ENCODE assay signal across 8 mouse cellular contexts in the genomic region with DNA sequence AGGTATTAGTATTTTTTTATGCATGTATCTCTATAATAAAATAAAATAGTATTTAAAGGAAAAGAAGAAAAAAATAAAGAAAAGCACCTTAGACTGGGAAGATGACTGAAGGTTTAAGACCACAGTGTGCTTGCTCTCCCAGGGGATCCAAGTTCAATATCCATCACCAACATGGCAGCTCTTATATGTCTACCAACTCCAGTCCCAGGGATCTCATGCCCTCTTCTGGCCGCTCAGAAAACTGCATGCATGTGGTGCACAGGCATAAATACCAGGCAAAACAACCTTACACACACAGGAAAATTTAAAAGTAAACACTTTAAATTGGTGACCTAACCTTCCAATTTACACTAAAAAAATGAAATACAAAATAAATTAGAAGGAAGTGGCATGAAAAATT.
A peak's percentile ranks its signal among the peaks of the same experiment; 100 is the strongest.
DNase-seq lines count a peak whose midpoint lies in the region; ATAC-seq and TF ChIP-seq lines count a peak whose summit lies in the region.

No protein-coding gene starts in this region.

- no peak overlapping the region for H3K27ac ChIP-seq in midbrain, embryonic 10.5 days (replicated peaks)
- no peak overlapping the region for H3K27ac ChIP-seq in midbrain, embryonic 15.5 days
- no peak overlapping the region for H3K27ac ChIP-seq in cortical plate, adult 2 months (ENCODE audit: insufficient read depth, low read length)

- H3K27me3 ChIP-seq in midbrain, embryonic 10.5 days (ENCODE audit: low read depth, poor library complexity, severe bottlenecking): no peaks in the 10 kb centered on the region
- no peaks in the 10 kb centered on the region for H3K27me3 ChIP-seq in midbrain, embryonic 15.5 days (replicated peaks)

- no peak for ATAC-seq in midbrain, embryonic 15.5 days (replicated peaks)

- no peak overlapping the region for H3K4me3 ChIP-seq in midbrain, embryonic 10.5 days
- H3K4me3 ChIP-seq in midbrain, embryonic 15.5 days: no peak overlapping the region
- H3K4me3 ChIP-seq in cortical plate, adult 2 months (ENCODE audit: insufficient read depth, low read length): no peak overlapping the region

- intact Hi-C loops in heart, postnatal 25 days (cut with DNase I): no loop called here

- peak; percentile 1 for DNase-seq in cerebellum, adult 11 months
- no peak for DNase-seq in cerebellum, adult 11-12 months
- DNase-seq in midbrain, embryonic 10.5 days (ENCODE audit: low spot score): peak; percentile 41
- DNase-seq in kidney, postnatal 4 days: peak; percentile 45 to 53
- peak; percentile 61 for DNase-seq in testis, postnatal 10 days (ENCODE audit: low spot score)
- DNase-seq in heart, postnatal 25 days (ENCODE audit: low spot score): no peak

- no peak overlapping the region for H3K9ac ChIP-seq in midbrain, embryonic 15.5 days

- no peaks in the 10 kb centered on the region for H3K9me3 ChIP-seq in midbrain, embryonic 10.5 days (replicated peaks)
- H3K9me3 ChIP-seq in midbrain, embryonic 15.5 days: no peaks in the 10 kb centered on the region

- H3K4me2 ChIP-seq in midbrain, embryonic 15.5 days: no peak overlapping the region

- no peaks in the 10 kb centered on the region for H3K4me1 ChIP-seq in midbrain, embryonic 10.5 days
- H3K4me1 ChIP-seq in midbrain, embryonic 15.5 days: no peaks in the 10 kb centered on the region
- H3K4me1 ChIP-seq in cortical plate, adult 2 months (ENCODE audit: control insufficient read depth, insufficient read depth, low read length): no peaks in the 10 kb centered on the region

- H3K36me3 ChIP-seq in midbrain, embryonic 10.5 days: no peaks in the 10 kb centered on the region
- H3K36me3 ChIP-seq in midbrain, embryonic 15.5 days (replicated peaks): no peaks in the 10 kb centered on the region

- TF ChIP-seq POLR2A in cortical plate, adult 2 months (IDR thresholded peaks at IDR 0.05; ENCODE audit: extremely low read depth, insufficient read depth, low read length): no peak

- peak; percentile 38; the same call in 1 of the 2 replicates for TF ChIP-seq CTCF in cortical plate, adult 2 months (IDR thresholded peaks at IDR 0.05; ENCODE audit: extremely low read depth, insufficient read depth, low read length)

- 18% methylated on average over 1 of the region's 1 CpGs for WGBS in midbrain, embryonic 10.5 days
- WGBS in midbrain, embryonic 15.5 days: 13% methylated on average over 1 of the region's 1 CpGs

Comparison
In these comparisons a context has a peak if more than half of its experiments do, and no peak if none do; other contexts are left out.
1. DNase-seq: peak in cerebellum, adult 11 months (single experiment), midbrain, embryonic 10.5 days (single experiment), kidney, postnatal 4 days (2 of 2) and testis, postnatal 10 days (single experiment); none in cerebellum, adult 11-12 months (single experiment) and heart, postnatal 25 days (single experiment).